Mouse (Mus musculus) liver, embryonic 14.5 days (tissue): ENCODE measurements around the gene Agbl1. TPM values are rescaled to one million over a fixed set of nuclear protein-coding genes. Genes with fewer than 3 reads are reported as not detected.

Experiments used
- ATAC-seq: fragments of 200-750 bp; cut with Nextera tagmentation; 2 replicates; pipeline ENCODE4 v1.8.0; 2017; ENCODE audit warnings: moderate number of reproducible peaks, mild to moderate bottlenecking, moderate library complexity; ENCODE audit not compliant: insufficient read depth
- DNase-seq, 3 experiments: peaks; one replicate each; pipeline ENCODE4 v3.0.0-alpha.2; 2012 to 2013; ENCODE audit warnings: low read depth in 3 of 3, low spot score in 3 of 3
- H3K27ac ChIP-seq: fragments of 300-500 bp; sonication (generic); 2 replicates; pipeline ENCODE4 v1.5.1; 2014; ENCODE audit warnings: moderate library complexity, mild to moderate bottlenecking, control low read depth, inconsistent platforms
- H3K27me3 ChIP-seq: fragments of 300-500 bp; sonication (generic); 2 replicates; pipeline ENCODE4 v1.6.1; 2014; ENCODE audit warnings: mild to moderate bottlenecking, low read length, moderate library complexity; ENCODE audit not compliant: control insufficient read depth, insufficient read depth
- H3K36me3 ChIP-seq: fragments of 300-500 bp; sonication (generic); replicated peaks from 2 replicates; pipeline ENCODE4 v1.6.1; 2014; ENCODE audit warnings: low read depth; ENCODE audit not compliant: control insufficient read depth, insufficient read depth
- H3K4me1 ChIP-seq, 2 experiments: fragments of 200-500 bp in 1 of 2; fragments of 300-500 bp in 1 of 2; sonication (generic) in 1 of 2; replicated peaks; 2 replicates each; pipeline ENCODE4 v1.6.1; 2012 to 2014; ENCODE audit warnings: antibody characterized with exemption in 1 of 2, inconsistent platforms in 1 of 2, low read length in 1 of 2; ENCODE audit not compliant: control insufficient read depth in 2 of 2, insufficient read depth in 2 of 2
- H3K4me2 ChIP-seq: fragments of 300-500 bp; sonication (generic); 2 replicates; pipeline ENCODE4 v1.6.1; 2014; ENCODE audit warnings: low read depth, mild to moderate bottlenecking, control low read depth, moderate library complexity
- H3K4me3 ChIP-seq, 2 experiments: fragments of 200-500 bp in 1 of 2; fragments of 300-500 bp in 1 of 2; sonication (generic) in 1 of 2; 2 replicates each; pipeline ENCODE4 v1.5.1; 2012 to 2014; ENCODE audit warnings: low read depth in 2 of 2, low read length in 2 of 2, mild to moderate bottlenecking in 2 of 2, control low read depth in 1 of 2, inconsistent platforms in 1 of 2, moderate library complexity in 1 of 2; ENCODE audit not compliant: insufficient read depth in 1 of 2
- H3K9ac ChIP-seq: fragments of 300-500 bp; sonication (generic); replicated peaks from 2 replicates; pipeline ENCODE4 v1.6.1; 2014; ENCODE audit warnings: mild to moderate bottlenecking, control low read depth, moderate library complexity
- H3K9me3 ChIP-seq: fragments of 300-500 bp; sonication (generic); 2 replicates; pipeline ENCODE4 v1.6.1; 2016; ENCODE audit warnings: low read length, mixed read lengths; ENCODE audit not compliant: control insufficient read depth
- CTCF ChIP-seq: IDR thresholded peaks from 2 replicates; pipeline ENCODE4 v1.5.1; 2016; ENCODE audit warnings: antibody characterized with exemption, low read depth, control low read depth
- EP300 ChIP-seq: IDR thresholded peaks from 2 replicates; pipeline ENCODE4 v1.6.1; 2016; ENCODE audit warnings: antibody characterized with exemption, low read depth
- WGBS: fragments of 180-500 bp; shearing (Covaris S2); extraction: QIAGEN DNeasy Blood & Tissue Kit; methylation state at CpG from one replicate; pipeline ENCODE4 v1.1.7; 2014; ENCODE audit not compliant: insufficient replicate concordance; 5-methylcytosine and 5-hydroxymethylcytosine counted together
- polyA plus RNA-seq, 2 experiments: library from polyadenylated mRNA; depleted of rRNA in 1 of 2; stranded (reverse) in 1 of 2; unstranded in 1 of 2; fragments of >200 nt; fragmentation: Nextera tagmentation in 1 of 2; extraction: Ambion mirVana in 1 of 2; gene quantifications; 2 replicates each; pipeline versions ENCODE4 v1.2.1 to v1.2.3; 2012 to 2014

The Agbl1 gene
- polyA plus RNA-seq (2012; rRNA removed) (not detected in 2 replicates), polyA plus RNA-seq (2014; fragmentation: Nextera tagmentation; extraction: Ambion mirVana) (not detected in 2 replicates)

DNA sequence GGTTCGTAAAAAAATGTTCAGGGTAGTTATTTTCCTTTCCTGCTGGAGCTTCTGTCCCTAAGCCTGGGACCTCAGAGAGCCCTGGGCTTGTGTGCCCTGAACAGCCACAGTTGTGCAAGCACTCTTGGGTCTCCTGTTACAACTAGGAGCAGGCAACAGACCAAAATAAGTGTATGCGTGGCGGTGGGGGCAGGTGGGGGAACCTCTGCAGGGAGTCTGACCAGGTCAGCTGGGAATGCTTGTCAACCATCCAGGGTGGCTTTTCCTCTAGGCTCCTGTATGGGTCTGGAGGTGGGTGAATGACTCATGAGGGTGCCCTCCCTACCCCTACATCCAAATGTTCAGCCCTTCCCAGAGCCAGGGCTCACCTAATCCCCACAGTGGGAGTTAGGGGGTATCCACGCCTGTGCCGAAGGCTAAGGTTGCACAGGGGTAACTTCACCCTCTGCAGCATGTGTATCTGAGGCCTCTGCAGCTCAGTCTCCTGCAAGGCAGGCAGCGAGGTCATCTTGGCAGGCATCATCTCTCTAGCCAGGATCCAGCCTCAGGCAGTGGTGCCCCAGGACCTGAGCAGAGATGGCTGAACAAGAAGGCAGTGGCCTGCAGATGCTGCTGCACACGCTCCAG, at the start of gene Agbl1:
Agbl1 (plus strand) TSS at position 577 of the 627 bp plus-strand sequence.
- 36% methylated on average over 7 of the region's 7 CpGs for WGBS
- H3K4me2 ChIP-seq: no peak within 1 kb of the TSS
- DNase-seq (no peak), ATAC-seq (no peak)
- H3K27ac ChIP-seq: no peak within 1 kb of the TSS
- no peaks in the 10 kb centered on the region for H3K27me3 ChIP-seq
- H3K36me3 ChIP-seq: no peaks in the 10 kb centered on the region
- TF ChIP-seq EP300 (no peak), CTCF (no peak)
- no peaks in the 10 kb centered on the region for H3K9me3 ChIP-seq
- no peak within 1 kb of the TSS for H3K9ac ChIP-seq
- H3K4me1 ChIP-seq: no peaks in the 10 kb centered on the region
- no peak within 1 kb of the TSS for H3K4me3 ChIP-seq

DNA sequence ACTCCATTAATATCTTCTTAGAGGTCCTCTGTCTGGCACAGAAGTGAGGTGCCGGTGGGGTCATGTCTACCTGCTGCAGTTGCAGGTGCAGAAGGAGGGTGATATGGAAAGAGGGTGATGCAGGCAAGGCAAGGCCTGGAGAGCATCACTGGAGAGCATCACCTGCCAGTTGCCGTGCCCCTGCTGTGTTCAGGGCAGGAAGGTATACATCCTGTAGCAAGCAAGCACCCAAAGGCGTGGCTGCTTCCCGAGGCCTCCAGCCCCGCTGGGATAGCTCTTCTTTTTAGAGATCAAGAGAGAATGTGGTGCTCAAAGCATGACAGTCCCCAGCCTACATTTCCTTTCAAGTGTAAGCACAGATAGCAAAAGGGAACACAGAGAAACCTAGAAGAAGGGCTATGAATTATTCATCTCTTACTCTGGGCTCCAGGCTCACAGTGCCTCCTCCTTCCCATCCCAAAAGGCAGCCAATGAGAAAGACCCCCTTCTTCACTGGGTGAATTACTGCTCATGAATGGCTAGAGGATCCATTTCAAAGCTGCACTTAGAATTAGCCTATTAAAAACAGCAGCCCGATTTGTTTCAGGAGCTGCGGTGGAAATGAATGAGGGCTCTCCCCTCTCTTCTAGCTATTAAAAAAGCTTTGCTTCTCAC, 44.6 kb upstream of the Agbl1 start:
- Histone ChIP-seq H3K36me3 (no peaks in the 10 kb centered on the region), H3K27me3 (no peaks in the 10 kb centered on the region), H3K9me3 (no peaks in the 10 kb centered on the region), H3K4me3 (no peak overlapping the region), H3K9ac (no peak overlapping the region), H3K4me2 (no peak overlapping the region), H3K27ac (no peak overlapping the region), H3K4me1 (no peaks in the 10 kb centered on the region)
- DNase-seq (no peak), ATAC-seq (no peak)
- 54% methylated on average over 7 of the region's 7 CpGs for WGBS
- TF ChIP-seq EP300 (no peak), CTCF (no peak)

DNA sequence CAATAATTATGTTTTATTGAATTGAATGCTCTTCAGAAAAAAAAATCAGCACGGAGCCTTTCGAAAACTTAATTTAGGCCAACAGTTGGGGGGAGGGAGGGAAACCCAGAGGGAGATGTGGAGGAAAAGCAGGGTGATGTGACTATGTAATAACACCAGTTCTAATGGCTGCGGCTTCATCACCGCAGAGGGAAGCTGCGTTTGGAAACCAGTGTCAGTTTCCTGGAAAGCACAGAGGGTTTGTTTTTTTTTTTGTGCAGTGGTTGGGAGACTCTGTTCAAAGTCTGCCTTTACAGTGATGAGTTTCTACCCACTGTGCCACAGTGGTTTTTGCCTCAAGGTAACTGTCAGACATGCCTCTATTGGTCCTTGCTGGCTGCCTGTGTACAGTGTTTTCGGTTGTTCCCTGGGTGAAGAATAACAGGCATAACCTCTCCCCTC, 44.0 kb upstream of the Agbl1 start:
- no peak for ATAC-seq
- H3K9ac ChIP-seq: no peak overlapping the region
- H3K27ac ChIP-seq: no peak overlapping the region
- H3K9me3 ChIP-seq: no peaks in the 10 kb centered on the region
- no peak for DNase-seq
- H3K4me3 ChIP-seq: no peak overlapping the region
- no peaks in the 10 kb centered on the region for H3K4me1 ChIP-seq
- TF ChIP-seq CTCF (no peak), EP300 (no peak)
- no peaks in the 10 kb centered on the region for H3K27me3 ChIP-seq
- no peak overlapping the region for H3K4me2 ChIP-seq
- H3K36me3 ChIP-seq: no peaks in the 10 kb centered on the region
- WGBS: 38% methylated on average over 6 of the region's 6 CpGs

GRCm38 (mm10) chr7:76218546-76218945, 11.1 kb upstream of the Agbl1 start:
- ATAC-seq: no peak
- Histone ChIP-seq H3K27me3 (no peaks in the 10 kb centered on the region), H3K4me2 (no peak overlapping the region), H3K9ac (no peak overlapping the region), H3K4me1 (no peaks in the 10 kb centered on the region), H3K27ac (no peak overlapping the region), H3K9me3 (no peaks in the 10 kb centered on the region), H3K4me3 (no peak overlapping the region), H3K36me3 (no peaks in the 10 kb centered on the region)
- TF ChIP-seq EP300: no peak
- TF ChIP-seq CTCF: no peak
- 57% methylated on average over 4 of the region's 4 CpGs for WGBS
- no peak for DNase-seq

DNA sequence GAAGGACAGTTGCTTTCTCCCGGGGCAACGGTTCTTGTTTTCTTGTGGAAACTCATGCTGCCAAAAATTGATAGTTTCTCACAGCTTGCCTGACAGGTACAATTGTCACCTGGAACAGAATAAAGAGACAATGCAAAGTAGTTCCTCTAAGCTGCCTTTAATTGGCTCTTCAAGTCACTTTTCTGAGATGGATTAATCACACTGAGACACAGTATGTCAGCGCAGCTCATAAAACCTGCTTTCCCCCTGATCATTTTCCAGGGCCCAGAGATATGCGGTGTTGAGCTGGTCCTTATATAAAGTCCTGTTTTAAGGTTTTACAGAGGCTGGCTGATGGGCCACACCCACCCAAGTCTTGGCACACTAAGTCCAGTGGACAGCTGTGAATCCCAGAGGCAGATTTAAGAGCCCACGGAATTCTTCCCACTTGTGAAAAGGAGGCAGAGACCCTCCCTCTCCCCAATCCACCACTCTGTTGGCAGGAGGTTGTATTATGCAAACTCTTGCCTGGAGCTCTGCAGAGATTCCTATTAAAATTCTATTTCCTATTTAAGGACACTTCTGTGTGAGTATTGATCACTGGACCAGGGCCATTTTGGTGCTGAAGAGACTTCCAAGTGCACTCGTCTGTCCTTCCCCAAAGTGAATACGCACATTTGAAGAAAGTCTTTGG, 9.8 kb upstream of the Agbl1 start:
- Histone ChIP-seq H3K27me3 (no peaks in the 10 kb centered on the region), H3K4me1 (no peaks in the 10 kb centered on the region), H3K9me3 (no peaks in the 10 kb centered on the region), H3K27ac (no peak overlapping the region), H3K4me3 (no peak overlapping the region), H3K4me2 (no peak overlapping the region), H3K9ac (no peak overlapping the region), H3K36me3 (no peaks in the 10 kb centered on the region)
- 71% methylated on average over 7 of the region's 7 CpGs for WGBS
- DNase-seq (no peak), ATAC-seq (no peak)
- no peak for TF ChIP-seq EP300
- TF ChIP-seq CTCF: no peak
